Mouse (Mus musculus) midbrain, embryonic 16.5 days (tissue): ENCODE results near the gene Sema4d. TPM values are rescaled to one million over a fixed set of nuclear protein-coding genes. Genes with fewer than 3 reads are reported as not detected.

Experiments used
- ATAC-seq: fragments of 200-750 bp; cut with Nextera tagmentation; 2 replicates; pipeline ENCODE4 v1.8.0; 2017; ENCODE audit warnings: moderate TSS enrichment
- H3K27ac ChIP-seq: fragments of 300-500 bp; sonication (generic); 2 replicates; pipeline ENCODE4 v1.5.1; 2014; ENCODE audit warnings: mild to moderate bottlenecking, low read length, mixed read lengths
- H3K27me3 ChIP-seq: fragments of 300-500 bp; sonication (generic); 2 replicates; pipeline ENCODE4 v1.6.1; 2014; ENCODE audit warnings: low read depth, low read length, mixed read lengths; ENCODE audit not compliant: control insufficient read depth, insufficient read depth
- H3K36me3 ChIP-seq: fragments of 300-500 bp; sonication (generic); 2 replicates; pipeline ENCODE4 v1.6.1; 2014; ENCODE audit warnings: mild to moderate bottlenecking, low read length, moderate library complexity, mixed read lengths; ENCODE audit not compliant: control insufficient read depth, insufficient read depth
- H3K4me1 ChIP-seq: fragments of 300-500 bp; sonication (generic); 2 replicates; pipeline ENCODE4 v1.6.1; 2014; ENCODE audit warnings: mild to moderate bottlenecking, low read length, mixed read lengths; ENCODE audit not compliant: control insufficient read depth, insufficient read depth
- H3K4me2 ChIP-seq: fragments of 300-500 bp; sonication (generic); 2 replicates; pipeline ENCODE4 v1.6.1; 2014; ENCODE audit warnings: mild to moderate bottlenecking, low read length, mixed read lengths
- H3K4me3 ChIP-seq: fragments of 300-500 bp; sonication (generic); 2 replicates; pipeline ENCODE4 v1.5.1; 2014; ENCODE audit warnings: low read depth, mild to moderate bottlenecking, low read length, moderate library complexity, mixed read lengths
- H3K9ac ChIP-seq: fragments of 300-500 bp; sonication (generic); 2 replicates; pipeline ENCODE4 v1.6.1; 2014; ENCODE audit warnings: low read depth, low read length, mixed read lengths
- H3K9me3 ChIP-seq: fragments of 300-500 bp; sonication (generic); replicated peaks from 2 replicates; pipeline ENCODE4 v1.6.1; 2014; ENCODE audit warnings: mild to moderate bottlenecking, low read length, mixed read lengths; ENCODE audit not compliant: control insufficient read depth, poor library complexity, severe bottlenecking
- WGBS: fragments of 180-500 bp; shearing (Covaris S2); extraction: QIAGEN DNeasy Blood & Tissue Kit; methylation state at CpG from one replicate; pipeline ENCODE4 v1.1.7; 2014; 5-methylcytosine and 5-hydroxymethylcytosine counted together
- polyA plus RNA-seq: library from polyadenylated mRNA; unstranded; fragments of >200 nt; fragmentation: Nextera tagmentation; extraction: Ambion mirVana; gene quantifications from 2 replicates; pipeline ENCODE4 v1.2.1, GENCODE M21; 2015

The Sema4d gene
- polyA plus RNA-seq, 1 experiment from 2014 or later, result 16.7 TPM

DNA sequence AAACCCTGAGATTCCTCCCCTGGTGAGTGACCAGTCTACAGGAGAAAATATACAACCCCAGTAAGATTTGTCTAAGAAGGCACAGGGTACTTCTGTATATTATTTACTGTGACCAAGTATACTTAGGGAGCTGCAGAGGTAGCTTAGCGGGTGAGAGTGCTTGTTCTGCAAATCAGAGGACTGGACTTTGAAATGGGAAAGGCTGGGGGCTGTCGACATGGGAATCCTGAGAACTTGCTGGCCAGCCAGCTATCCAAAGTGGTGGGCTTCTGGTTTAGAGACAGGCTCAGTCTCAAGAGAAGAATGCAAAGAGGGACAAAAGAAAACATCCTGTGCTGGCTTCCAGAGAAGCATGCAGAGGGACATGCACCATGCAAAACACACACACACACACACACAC lies 5.7 kb downstream of the Sema4d start:
- H3K27ac ChIP-seq, result no peak overlapping the region
- H3K9ac ChIP-seq, result no peak overlapping the region
- H3K36me3 ChIP-seq, result no peaks in the 10 kb centered on the region
- H3K4me1 ChIP-seq, result peaks cover 33% of the 10 kb centered on the region
- no peak for ATAC-seq
- H3K4me2 ChIP-seq, result no peak overlapping the region
- H3K9me3 ChIP-seq, result no peaks in the 10 kb centered on the region
- WGBS, result 51% methylated on average over 2 of the region's 2 CpGs
- no peak overlapping the region for H3K4me3 ChIP-seq
- no peaks in the 10 kb centered on the region for H3K27me3 ChIP-seq

DNA sequence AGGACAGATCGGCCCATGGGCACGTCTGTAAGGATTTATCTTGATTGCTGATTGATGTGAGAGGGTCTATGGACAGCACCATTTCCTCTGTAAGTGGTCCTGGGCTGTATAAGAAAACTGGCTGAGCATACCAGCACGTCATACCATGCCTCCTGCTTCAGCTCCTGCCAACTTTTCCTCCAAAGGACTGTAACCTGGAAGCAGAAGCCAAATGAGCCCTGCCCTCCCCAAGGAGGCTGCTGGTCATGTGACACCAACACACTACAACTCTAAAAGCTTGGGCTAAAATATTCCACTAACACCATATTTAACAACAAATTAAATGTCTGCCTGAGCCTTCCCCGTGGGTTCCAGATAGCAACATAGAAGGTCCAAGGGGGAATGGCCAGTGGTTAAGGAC lies 6.9 kb downstream of the Sema4d start:
- H3K36me3 ChIP-seq, result no peaks in the 10 kb centered on the region
- no peak overlapping the region for H3K4me2 ChIP-seq
- no peak overlapping the region for H3K4me3 ChIP-seq
- 91% methylated on average over 4 of the region's 4 CpGs for WGBS
- H3K27ac ChIP-seq, result no peak overlapping the region
- no peaks in the 10 kb centered on the region for H3K9me3 ChIP-seq
- ATAC-seq, result no peak
- peaks cover 23% of the 10 kb centered on the region for H3K4me1 ChIP-seq
- H3K27me3 ChIP-seq, result no peaks in the 10 kb centered on the region
- H3K9ac ChIP-seq, result no peak overlapping the region

DNA sequence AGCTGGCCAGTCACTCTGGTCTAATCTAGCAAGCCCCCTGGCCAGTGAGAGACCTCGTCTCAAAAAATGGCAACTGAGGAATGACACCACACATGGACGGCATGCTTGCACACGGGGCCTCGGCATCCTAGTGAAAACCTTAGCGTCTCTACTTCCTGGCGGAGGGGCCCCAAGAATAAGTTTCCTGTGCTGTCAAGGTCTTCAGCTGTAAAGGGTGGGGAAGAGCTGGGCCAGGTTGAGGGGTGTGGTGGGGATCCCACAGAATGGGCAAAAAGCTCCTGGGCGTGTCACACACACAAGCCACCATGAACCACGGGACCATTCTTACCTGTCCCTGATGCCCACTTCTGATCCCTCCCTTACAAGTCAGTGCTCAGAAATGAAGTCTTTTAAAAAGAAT lies 9.1 kb downstream of the Sema4d start:
- Histone ChIP-seq H3K4me1 (peaks cover 14% of the 10 kb centered on the region), H3K9me3 (no peaks in the 10 kb centered on the region), H3K4me2 (no peak overlapping the region), H3K27ac (no peak overlapping the region; the same call in 1 of the 2 replicates), H3K27me3 (no peaks in the 10 kb centered on the region), H3K36me3 (no peaks in the 10 kb centered on the region), H3K4me3 (no peak overlapping the region), H3K9ac (no peak overlapping the region)
- ATAC-seq, result no peak
- 97% methylated on average over 8 of the region's 8 CpGs for WGBS

DNA sequence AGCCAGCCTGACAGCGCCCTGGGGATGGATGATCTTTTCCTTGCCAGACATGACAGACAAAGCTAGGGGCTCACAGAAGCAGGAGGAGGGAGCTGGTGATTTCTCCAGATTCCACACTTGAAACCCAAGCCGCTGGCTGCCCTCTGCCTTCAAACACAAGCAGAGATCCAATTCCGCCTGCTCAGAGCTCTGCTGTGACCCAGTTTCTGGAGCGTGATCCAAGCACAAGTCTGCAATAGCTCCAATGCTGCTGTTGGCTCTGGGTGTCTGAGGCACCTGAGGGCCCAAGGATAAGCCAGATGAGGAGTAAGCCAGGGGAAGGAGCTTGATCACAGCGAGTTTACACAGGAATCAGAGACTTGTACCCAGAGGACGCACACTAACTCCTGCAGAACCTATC lies 9.7 kb downstream of the Sema4d start:
- H3K9ac ChIP-seq, result peak overlapping the region; percentile 14; the same call in 1 of the 2 replicates
- H3K27ac ChIP-seq, result peak overlapping the region; percentile 71
- no peaks in the 10 kb centered on the region for H3K9me3 ChIP-seq
- ATAC-seq, result no peak
- H3K4me3 ChIP-seq, result no peak overlapping the region
- no peaks in the 10 kb centered on the region for H3K27me3 ChIP-seq
- H3K36me3 ChIP-seq, result no peaks in the 10 kb centered on the region
- no peak overlapping the region for H3K4me2 ChIP-seq
- 62% methylated on average over 6 of the region's 6 CpGs for WGBS
- peaks cover 12% of the 10 kb centered on the region for H3K4me1 ChIP-seq

DNA sequence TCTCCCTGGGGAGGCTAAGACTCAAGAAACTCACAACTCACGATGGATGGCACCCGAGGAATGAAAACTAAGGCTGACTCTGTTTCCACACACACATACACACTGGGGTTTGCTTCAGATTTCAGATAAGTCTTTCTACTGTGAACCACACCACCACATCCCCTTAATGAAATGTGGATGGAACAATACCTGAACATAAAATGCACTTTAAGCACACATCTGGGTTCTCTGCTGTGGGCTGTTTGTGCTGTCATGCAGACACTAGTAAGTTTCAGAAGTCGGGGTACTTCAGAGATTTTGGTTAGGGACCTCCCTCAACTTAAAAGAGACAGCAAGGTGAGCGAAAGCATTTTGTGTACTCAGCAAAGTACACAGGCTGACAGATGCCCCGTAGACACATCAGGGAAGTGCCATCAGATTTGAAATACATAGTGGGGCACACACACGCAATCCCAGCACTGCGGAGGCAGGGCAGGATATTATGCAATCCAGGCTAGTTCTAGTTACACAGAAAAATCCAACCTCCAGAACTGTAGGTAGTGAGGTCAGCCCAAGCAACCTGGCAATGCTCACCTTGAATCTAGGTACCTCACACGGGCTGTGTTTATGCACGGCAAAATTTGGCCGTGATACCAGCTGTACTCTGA lies 12.9 kb downstream of the Sema4d start:
- Histone ChIP-seq H3K4me2 (no peak overlapping the region), H3K9ac (no peak overlapping the region), H3K27ac (no peak overlapping the region), H3K9me3 (no peaks in the 10 kb centered on the region), H3K4me1 (peaks cover 23% of the 10 kb centered on the region), H3K27me3 (no peaks in the 10 kb centered on the region), H3K4me3 (no peak overlapping the region), H3K36me3 (no peaks in the 10 kb centered on the region)
- 92% methylated on average over 10 of the region's 10 CpGs for WGBS
- no peak for ATAC-seq

DNA sequence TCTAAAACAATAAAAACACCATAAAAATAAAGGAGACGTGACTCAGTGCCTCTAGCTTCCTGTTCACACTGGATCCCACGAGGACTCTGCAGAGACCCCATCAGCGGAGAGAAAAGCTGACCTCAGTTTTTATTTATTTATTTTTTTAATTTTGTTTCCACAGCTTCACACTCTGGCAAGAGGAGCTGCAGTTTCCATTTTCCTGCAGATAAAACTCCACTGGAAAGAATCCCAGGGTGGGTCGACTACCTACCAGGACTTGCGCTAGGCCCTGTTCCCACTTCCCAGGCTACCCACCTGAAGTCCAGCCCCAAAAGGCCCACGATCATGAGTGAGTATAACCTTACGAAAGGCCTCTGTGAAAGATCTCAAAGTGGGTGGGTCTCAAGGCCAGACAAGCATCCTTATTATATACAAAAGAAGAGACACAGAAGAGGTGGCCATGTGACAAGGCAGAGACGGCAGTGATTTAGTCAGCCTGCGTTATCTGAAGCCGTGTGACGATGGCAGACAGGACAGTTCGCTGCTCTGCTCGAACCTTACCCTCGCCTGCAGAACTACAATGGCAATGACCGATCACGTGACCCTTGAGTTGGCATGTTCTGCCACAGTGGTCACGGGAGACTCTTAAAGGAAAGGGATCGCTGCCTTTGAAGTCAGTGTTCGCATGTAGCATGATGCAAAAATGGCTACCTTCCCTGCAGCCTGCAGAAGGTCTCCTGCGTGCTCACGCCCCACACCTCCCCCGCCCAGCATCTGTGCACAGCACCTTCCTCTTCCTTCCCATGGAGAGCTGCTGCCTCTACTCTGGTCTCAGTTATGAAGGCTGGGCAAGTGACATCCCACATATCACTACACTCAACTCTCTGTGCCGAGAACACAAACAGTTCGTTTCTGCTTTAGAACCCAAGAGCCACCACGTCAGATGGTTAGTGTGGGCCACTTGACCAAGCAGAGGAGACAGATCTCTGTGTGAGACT lies 14.3 kb downstream of the Sema4d start:
- H3K4me2 ChIP-seq, result no peak overlapping the region
- H3K36me3 ChIP-seq, result no peaks in the 10 kb centered on the region
- 73% methylated on average over 25 of the region's 25 CpGs for WGBS
- no peaks in the 10 kb centered on the region for H3K9me3 ChIP-seq
- no peaks in the 10 kb centered on the region for H3K27me3 ChIP-seq
- no peak overlapping the region for H3K27ac ChIP-seq
- ATAC-seq, result no peak
- H3K4me3 ChIP-seq, result no peak overlapping the region
- H3K9ac ChIP-seq, result no peak overlapping the region
- H3K4me1 ChIP-seq, result peaks cover 23% of the 10 kb centered on the region

DNA sequence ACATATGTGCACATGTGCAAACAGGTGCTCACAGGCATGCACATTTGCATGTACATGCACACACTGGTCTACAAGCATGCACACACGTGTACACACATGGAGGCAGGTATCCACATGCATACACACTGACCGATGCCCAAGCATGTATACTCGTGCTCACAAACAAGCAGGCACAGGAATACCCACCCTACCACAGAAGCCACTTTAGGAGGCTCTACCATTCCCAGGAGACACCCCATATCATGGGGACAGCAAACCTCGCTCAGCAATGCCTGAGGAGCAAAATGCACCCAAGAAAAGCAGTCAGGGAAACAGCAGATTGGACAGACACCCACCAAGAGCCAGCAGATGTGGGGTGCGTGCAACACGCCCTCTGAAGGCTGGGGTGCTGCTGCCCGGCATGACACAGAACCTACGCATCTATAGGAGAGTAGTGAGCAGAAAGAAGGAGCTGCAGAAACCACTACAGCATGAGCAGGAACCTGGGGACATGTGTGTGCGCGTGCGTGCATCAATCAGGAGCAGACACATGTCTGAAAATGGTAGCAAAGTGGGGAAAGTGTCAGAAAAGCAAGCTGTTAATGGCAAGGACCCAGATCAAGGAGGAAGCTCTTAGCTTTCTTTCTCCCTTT lies 15.1 kb downstream of the Sema4d start:
- Histone ChIP-seq H3K9me3 (no peaks in the 10 kb centered on the region), H3K36me3 (no peaks in the 10 kb centered on the region), H3K27ac (no peak overlapping the region), H3K9ac (no peak overlapping the region), H3K27me3 (no peaks in the 10 kb centered on the region), H3K4me1 (peaks cover 15% of the 10 kb centered on the region), H3K4me3 (no peak overlapping the region), H3K4me2 (no peak overlapping the region)
- no peak for ATAC-seq
- 91% methylated on average over 11 of the region's 11 CpGs for WGBS

DNA sequence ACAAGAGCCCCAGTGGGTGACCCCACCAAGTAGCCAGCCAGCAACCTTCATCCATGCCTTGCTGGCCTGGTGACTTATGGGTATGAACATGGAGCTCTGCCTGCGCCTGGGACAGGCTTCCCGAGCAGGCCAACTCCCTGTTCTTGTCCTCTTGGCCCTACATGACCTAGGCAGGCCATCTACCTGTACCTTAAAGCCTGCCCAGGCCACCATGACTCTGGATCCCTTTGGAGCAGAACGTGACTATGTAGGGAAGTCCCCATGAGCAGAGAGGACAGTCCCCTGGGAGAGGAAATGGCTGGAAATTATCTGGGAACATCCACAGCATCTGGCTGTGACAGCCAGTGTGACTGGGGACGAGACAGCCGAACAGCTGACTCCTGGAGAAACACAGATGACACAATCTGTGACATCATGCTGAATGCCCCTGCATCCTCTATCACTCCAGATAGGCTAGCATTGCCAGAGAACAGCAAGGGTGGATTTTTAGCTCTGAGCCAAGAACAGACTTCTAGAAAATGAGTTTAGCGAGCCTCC lies 15.7 kb downstream of the Sema4d start:
- Histone ChIP-seq H3K36me3 (no peaks in the 10 kb centered on the region), H3K4me2 (no peak overlapping the region), H3K9me3 (no peaks in the 10 kb centered on the region), H3K4me3 (no peak overlapping the region), H3K27me3 (no peaks in the 10 kb centered on the region), H3K9ac (no peak overlapping the region), H3K4me1 (peaks cover 13% of the 10 kb centered on the region), H3K27ac (no peak overlapping the region; the same call in 1 of the 2 replicates)
- WGBS, result 45% methylated on average over 6 of the region's 6 CpGs
- peak; percentile 27 for ATAC-seq
